Mouse (Mus musculus): ENCODE results near the gene Aggf1.
A peak's percentile ranks its signal among the peaks of the same experiment; 100 is the strongest.

The Aggf1 gene

DNA sequence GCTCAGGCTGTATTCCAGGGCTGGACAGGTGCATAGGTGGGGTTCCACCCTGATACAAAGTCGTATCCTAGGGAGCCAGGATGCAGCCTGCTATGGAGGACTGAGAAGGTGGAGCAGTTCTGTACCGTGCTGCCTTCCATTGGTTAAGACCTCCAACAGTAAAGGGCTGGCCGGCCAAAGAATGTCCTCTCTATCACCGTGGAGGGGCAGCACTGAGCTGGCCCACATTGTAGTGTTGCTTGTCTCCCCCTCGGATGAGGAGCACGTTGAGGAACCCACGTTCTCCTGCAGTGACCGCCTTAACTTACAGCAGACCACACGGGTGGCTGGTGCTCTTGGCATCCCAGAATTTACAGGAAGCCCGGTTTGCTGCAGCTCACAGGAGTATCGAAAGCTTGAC lies 44.6 kb downstream of the Aggf1 start:
- DNase-seq: no peak

DNA sequence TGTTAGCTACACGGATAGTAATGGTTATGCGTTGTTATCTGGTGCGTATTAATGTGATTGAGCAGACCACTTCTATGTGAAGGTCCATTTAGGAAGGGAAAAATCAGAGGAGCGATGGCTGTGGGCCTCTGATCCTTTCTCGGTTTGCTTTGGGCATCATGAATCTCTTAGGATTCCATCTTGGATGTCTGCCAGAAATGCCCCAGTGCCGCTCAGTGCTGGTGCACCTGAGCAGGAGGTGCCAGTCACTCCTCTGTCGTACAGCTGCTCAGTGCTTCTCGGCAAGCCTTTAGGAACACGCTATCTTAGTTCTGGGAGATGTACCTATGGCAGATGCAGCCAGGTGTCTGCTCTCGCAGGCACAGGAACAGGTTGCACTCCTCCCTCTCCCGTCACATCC lies 46.4 kb downstream of the Aggf1 start:
- DNase-seq: no peak

DNA sequence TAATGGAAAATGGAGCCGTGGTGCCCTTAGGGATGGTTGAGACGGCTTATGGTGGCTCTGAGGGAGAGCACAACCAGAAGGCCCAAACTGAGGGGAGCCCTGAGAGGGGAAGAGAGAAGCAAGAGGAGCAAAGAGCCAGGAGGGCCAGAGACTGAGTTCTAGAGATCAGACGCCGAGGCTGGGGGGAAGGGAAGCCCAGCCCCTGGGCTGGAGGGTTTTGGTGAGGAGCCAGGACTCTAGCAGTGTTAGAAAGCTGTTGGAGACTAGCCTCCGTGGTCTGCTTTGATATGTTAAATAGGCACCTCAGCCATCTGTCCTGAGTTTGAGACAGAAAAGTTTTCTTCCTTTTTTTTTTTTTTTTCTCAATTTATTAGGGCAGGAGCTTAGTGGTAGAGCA lies 47.8 kb downstream of the Aggf1 start:
- peak; percentile 26 for DNase-seq

DNA sequence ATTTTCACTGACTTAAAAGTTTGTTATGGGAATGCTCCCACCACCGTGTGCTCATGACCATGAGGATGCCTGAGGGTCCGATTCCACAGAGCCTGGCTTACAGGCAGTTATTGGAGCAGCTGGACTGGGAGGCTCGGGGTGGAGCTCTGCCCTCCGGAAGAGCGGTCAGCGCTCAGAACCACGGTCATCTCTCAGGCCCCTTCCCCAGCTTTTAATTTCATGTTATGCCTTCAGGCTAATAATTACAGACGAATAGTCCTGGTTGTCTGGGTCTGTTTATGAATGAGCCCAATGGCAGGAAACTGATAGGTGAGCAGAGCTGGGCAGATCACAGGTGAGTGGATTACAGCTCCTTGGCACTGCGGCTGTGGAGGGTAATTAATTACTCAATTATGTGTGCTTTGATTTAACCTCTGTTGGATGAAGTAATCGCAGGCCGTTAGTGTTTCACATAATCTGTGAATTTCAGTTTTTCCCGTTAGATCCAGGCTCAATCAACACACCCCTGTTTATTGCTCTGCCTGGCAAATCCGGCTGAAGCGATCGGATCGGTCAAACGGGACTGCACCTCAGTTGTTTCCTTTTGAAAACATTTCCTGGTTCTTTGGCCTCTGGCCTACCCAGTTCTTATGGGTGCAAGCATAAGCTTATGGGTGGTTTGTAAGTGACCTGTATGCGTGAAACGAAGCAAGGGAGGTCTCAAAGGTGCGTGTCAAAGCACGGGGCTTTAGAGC lies 48.4 kb downstream of the Aggf1 start:
- no peak for DNase-seq

DNA sequence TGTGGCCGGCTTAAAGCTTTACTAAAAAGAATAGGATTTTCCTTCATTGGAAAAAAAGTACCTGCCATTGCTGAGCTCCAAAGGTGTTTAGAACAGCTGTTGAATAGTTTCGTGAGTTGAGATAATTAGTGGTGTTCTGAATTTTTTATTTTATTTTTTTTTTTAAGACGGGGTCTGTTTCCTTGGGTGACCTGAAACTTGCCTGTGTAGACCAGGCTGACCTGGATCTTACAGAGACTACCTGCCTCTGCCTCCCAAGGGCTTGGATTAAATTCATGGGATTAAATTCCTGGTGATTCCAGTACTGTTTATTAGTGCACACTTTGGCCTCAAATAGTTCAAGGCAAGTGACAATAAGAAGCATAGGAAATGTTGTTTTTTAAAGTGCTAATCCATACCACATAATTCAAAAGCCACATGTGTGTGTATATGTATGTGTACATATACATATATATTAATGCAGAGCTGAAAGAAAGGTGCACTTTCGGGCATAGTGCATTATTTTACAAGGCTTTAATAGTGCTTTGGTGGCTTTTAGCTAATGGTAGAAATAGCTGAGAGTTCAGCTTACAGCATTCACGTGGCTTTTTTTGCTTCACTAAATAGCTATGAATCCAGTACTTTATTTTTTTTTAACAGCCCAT lies 49.1 kb downstream of the Aggf1 start:
- DNase-seq: no peak

DNA sequence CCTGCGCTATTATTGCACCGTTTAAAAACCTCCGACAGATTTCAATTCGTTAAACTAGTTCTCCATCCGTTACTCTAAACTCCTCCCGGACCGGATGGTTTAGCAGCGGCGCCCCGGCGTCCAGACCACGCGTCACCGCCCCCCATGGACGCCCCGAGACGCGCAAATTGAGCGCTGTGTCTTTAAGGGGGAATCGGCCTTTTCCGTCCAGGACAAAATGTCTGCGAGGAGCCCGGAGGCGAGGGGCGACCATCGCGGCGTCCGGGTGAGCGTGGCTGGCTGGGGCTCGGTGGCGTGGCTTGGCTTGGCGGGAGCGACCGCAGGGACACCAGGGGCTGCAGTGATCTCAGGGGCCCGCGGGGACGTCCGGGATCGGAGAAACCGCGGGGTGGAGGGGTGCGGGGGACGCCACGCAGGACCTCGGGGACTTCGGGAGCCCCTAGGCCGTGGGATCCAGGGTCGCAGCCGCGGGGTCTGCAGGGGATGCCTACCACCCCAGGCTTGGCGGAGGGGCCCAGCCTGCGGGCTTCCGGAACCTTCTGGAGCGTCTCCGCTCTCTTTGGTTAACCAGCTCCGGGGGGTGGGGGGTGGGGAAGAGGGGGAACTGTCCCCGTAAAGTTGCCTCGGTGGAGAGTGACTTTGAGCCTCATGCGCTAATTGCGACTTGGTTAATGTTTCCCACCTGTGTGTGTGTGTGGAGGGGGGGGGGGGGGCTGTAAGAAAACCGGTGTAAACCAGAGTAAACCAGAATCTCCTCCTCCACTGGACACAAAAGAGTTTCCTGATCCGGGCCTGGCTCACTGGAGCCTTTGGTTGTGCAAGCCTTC lies 49.9 kb downstream of the Aggf1 start:
- peak; percentile 75 for DNase-seq

DNA sequence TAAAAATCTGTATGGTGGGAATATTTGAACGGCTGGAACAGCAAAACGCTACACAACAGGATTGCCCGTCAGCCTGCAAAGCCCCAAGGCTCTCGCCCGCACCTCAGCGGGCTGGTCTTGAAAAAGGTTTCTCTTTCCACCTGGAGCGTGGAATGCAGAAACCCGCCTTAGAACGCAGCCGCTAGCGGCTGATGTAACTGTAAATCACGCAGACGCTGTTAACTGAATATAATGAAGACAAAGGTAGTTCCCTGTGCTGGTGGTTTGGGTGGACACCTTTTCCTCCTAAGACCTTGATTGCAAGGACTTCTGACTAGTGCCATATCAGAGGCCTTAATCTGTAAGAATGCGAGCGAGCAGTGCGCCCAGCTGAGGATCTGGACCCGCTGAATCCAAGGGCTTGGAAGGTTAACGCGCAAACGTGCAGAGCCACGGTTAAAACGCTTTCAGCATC lies 50.5 kb downstream of the Aggf1 start:
- DNase-seq: peak; percentile 55

DNA sequence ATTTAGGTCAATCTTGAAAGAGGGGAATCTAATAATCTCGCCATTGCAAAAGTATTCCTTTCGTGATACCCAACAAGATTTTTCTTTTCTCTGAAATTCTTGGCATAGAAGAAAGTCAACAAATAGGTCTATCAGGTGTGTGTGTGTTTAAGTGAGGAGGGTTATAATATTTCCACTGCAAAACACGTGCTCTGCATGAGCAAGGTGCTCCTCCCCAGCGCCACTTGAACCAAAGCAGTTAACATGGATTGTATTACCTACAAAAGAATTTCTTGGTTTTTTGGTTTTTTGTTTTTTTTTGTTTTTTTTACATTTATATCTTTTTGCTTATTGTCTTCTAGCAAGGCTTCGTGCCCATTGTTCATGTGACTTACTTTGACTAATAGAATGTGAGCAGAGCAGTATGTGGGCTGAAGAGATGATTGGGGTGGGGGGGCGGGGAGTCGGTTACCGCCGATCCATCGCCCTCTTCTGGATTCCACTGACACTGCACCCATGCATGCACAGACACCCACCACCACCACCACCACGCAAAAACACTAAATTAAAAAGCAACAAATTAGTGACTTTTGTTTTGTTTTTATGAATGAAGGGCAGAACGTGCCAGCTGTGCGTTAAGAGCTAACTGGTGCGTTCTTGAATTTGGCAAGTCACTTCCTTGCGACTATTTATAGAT lies 51.1 kb downstream of the Aggf1 start:
- peak; percentile 88 for DNase-seq

DNA sequence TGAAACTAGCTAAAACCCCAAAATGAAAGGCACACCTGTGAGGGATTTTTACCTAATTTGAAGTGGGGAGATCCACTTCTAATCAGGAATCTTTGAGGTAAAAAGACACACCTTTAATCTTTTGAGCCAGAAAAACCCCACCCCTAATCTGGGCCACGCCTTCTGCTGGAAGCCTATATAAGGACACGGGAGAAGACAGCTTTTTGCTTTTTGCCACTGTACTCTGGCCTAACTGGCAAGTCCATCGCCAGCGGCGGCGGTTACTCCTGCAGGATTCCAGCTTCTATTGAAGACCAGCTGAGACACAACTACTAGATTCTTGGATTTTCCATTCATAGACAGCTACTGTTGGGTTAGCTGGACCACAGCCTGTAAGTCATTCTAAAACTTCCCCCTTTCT lies 51.8 kb downstream of the Aggf1 start, which contains the start of gene Zbed3:
Zbed3 (plus strand) TSS at position 213 of the 400 bp plus-strand sequence.
- DNase-seq: no peak

DNA sequence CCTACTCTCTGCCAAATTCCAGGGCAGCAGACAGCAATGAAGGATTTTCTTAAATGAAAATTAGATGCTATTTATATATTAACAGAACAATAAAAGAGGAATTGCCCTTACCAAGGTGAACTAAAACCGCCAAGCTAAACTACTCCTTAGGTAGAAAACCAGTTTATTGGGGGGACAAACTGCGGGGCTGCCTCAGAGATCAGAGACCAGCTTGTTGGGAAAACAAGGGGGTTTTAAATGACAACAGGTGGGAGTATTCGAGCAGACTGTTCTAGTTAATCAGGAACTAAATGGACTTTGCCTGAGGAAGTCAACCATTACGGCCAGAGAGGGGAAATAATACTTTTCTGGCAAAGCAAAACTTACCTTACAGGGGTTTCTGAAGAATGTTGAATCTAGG lies 54.7 kb downstream of the Aggf1 start:
- DNase-seq: no peak

DNA sequence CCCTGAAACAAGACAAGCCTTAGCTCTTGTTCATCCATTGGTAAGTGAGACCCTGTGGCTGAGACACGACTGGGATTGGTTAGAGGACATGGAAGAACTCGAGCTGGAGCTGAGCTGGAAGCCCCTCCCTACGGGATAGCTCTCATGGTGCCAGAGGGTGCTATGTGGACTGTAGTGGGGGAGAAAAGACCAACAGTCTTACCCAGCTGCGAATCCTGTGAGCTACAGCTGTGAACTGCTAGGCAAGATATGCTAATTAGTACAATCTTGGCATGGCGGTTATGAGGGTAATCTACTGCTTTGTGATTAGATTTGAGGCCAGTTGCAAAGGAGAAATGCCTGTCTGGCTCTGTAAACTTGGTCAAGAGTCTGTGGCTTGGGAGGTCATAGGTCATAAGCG lies 56.0 kb downstream of the Aggf1 start:
- DNase-seq: no peak

DNA sequence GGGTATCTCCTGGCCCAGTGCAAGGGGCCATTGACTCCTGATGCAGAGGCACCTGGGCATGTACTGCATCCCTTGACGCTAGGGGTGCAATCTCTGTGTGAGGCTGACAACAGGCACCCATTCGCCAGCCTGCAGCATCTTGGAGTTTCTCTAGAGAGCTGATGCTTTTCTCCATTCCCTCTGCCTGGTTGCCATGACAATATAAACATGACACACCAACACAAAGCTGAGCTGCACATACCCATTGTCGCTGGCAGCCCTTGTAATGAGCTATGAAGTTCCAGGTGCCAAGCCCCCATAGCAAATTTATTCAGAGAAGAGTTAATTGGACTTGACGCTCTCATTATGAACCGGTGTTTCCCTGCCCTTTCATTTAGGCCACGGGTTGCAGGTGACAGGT lies 63.1 kb downstream of the Aggf1 start:
- DNase-seq: no peak

DNA sequence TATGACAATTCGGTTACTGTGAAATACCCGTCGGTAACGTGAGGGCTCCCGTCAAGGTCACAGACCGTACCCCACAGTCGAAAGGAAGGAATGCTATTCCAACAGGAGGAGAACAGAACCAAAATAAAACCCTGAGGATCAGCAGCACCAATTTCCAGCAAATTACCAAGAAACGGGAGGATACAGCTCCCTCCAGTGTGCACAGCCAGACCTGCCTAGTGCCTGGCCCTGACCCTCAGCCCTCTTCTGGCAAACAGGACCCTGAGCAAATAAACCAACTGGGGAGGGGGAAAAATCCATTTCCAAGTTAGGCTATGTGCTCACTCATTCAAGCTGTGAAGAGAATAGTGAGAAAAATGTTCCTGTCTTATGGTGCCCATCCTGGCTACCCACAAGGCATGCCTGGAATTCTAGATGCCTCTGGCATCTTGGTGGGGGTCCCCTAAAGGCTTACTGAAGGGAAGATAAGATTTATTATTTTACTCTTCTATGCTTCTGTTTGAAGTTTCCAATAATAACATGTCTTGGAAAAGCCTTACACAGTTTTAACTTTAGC lies 68.0 kb downstream of the Aggf1 start:
- DNase-seq: no peak

DNA sequence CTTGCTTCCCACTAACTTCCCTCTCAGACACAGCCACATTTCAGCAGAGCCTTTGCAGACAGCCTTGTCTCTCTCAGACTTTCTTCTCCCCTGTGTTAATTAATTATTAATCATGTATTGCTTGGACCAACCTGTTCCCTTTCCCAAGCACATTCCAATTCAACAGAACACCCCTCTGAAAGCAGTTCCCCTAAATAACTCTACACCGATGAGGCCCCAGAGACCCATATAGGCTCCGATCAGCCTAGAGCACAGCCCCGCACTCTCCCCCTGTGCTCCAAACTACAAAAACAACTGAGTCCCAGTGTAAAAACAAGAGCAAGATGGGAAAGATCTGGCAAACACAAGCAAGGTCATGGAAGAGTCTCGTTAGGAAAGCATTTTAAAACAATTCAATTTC lies 68.6 kb downstream of the Aggf1 start:
- no peak for DNase-seq
